Comparison of ENCODE assay signal across 11 mouse cellular contexts in the genomic region with DNA sequence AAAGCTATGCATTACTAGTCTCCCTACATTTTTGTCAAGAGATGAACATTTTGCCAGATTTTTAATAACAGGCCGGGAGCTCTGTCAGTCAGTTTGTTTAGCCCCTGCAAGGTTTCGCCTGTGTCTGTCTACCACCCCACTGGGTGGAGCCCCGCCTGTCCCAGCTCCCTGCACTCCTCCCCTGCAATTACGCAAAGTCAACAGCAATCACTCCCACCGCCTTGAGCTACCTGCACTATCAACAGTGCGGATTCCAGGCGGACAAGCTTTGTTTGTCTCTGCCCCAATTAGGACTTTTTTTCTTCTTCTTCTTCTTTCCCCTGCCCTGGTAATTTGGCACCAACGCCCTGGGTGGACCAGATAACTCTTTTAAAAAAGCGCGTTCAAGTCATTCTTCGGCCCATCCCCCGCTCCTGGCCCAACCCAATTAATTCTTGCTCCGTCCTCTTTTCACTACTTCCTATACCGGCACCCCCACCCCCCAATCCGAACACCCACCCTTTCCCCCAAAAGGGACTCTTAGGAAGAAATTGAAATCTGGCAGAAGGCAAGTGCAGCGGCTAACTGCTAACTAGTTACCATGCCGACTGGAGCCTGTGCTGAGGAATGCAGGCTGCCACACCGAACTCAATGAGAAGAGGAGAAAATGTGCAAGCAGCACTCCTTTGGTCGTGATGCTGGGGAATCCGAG. TPM values are rescaled to one million over a fixed set of nuclear protein-coding genes. Genes with fewer than 3 reads are reported as not detected.
DNase-seq lines count a peak whose midpoint lies in the region; ATAC-seq lines count a peak whose summit lies in the region.
"Had no signal": no experiment of that assay in that cellular context is flagged by ENCODE, and none has a peak within 500 bp of the region (broad histone marks: within the 10 kb centered on the region; RNA-seq: fewer than 3 reads in every experiment).

No protein-coding gene starts in this region.

- H3K4me1 ChIP-seq in forebrain, embryonic 15.5 days: peaks cover 18% of the 10 kb centered on the region
- H3K4me1 ChIP-seq in kidney, embryonic 16.5 days (ENCODE audit: insufficient read depth, low read length): peaks cover 11% of the 10 kb centered on the region
- no peaks in the 10 kb centered on the region for H3K4me1 ChIP-seq in liver, embryonic 13.5 days (replicated peaks)

- no peak for DNase-seq in cerebellum, adult 11 months
- peak; percentile 40 for DNase-seq in brain, embryonic 18.5 days (ENCODE audit: low read depth, low spot score)
- DNase-seq in liver, embryonic 13.5 days: no peak
- peak; percentile 28 for DNase-seq in right cerebral cortex, postnatal 25 days
- no peak for DNase-seq in spleen, postnatal 4 days (ENCODE audit: low spot score in 2 of 2)

- peak overlapping the region; percentile 15; the same call in 1 of the 2 replicates for H3K27ac ChIP-seq in forebrain, embryonic 15.5 days (replicated peaks)
- H3K27ac ChIP-seq in kidney, embryonic 16.5 days (ENCODE audit: low read length): no peak overlapping the region
- H3K27ac ChIP-seq in liver, embryonic 13.5 days: no peak overlapping the region

- H3K4me3 ChIP-seq in forebrain, embryonic 15.5 days: peak overlapping the region; percentile 31
- peak overlapping the region; percentile 20 for H3K4me3 ChIP-seq in kidney, embryonic 16.5 days (ENCODE audit: low read length)
- peak overlapping the region; percentile 34 for H3K4me3 ChIP-seq in liver, embryonic 13.5 days (replicated peaks)

- H3K4me2 ChIP-seq in forebrain, embryonic 15.5 days (replicated peaks): peak overlapping the region; percentile 48
- peak overlapping the region; percentile 42 for H3K4me2 ChIP-seq in kidney, embryonic 16.5 days (replicated peaks; ENCODE audit: low read depth, low read length)
- peak overlapping the region; percentile 40 for H3K4me2 ChIP-seq in liver, embryonic 13.5 days

- H3K27me3 ChIP-seq in forebrain, embryonic 15.5 days: no peaks in the 10 kb centered on the region
- H3K27me3 ChIP-seq in kidney, embryonic 16.5 days (ENCODE audit: insufficient read depth, low read length): peaks cover 71% of the 10 kb centered on the region
- peaks cover 32% of the 10 kb centered on the region for H3K27me3 ChIP-seq in liver, embryonic 13.5 days

- no peaks in the 10 kb centered on the region for H3K9me3 ChIP-seq in forebrain, embryonic 15.5 days
- no peaks in the 10 kb centered on the region for H3K9me3 ChIP-seq in kidney, embryonic 16.5 days (ENCODE audit: low read length)
- H3K9me3 ChIP-seq in liver, embryonic 13.5 days (replicated peaks): no peaks in the 10 kb centered on the region

- H3K9ac ChIP-seq in forebrain, embryonic 15.5 days (replicated peaks): no peak overlapping the region
- H3K9ac ChIP-seq in kidney, embryonic 16.5 days (replicated peaks; ENCODE audit: low read length): no peak overlapping the region
- no peak overlapping the region for H3K9ac ChIP-seq in liver, embryonic 13.5 days

- WGBS in forebrain, embryonic 15.5 days: 0% methylated on average over 20 of the region's 20 CpGs
- 2% methylated on average over 20 of the region's 20 CpGs for WGBS in kidney, embryonic 16.5 days
- WGBS in liver, embryonic 13.5 days (ENCODE audit: insufficient replicate concordance): 5% methylated on average over 20 of the region's 20 CpGs

- no peaks in the 10 kb centered on the region for H3K36me3 ChIP-seq in forebrain, embryonic 15.5 days
- no peaks in the 10 kb centered on the region for H3K36me3 ChIP-seq in kidney, embryonic 16.5 days (ENCODE audit: insufficient read depth, low read length)
- H3K36me3 ChIP-seq in liver, embryonic 13.5 days: no peaks in the 10 kb centered on the region

- 0 out of 2 replicates have a peak, but pooled peaks have one; percentile 36 for ATAC-seq in cerebellum, adult (ENCODE audit: insufficient number of reproducible peaks, low FRiP score, low TSS enrichment)
- peak; percentile 85 for ATAC-seq in forebrain, embryonic 15.5 days (replicated peaks)
- ATAC-seq in kidney, embryonic 16.5 days (ENCODE audit: low FRiP score, low TSS enrichment): no peak
- peak; percentile 60; the same call in 1 of the 2 replicates for ATAC-seq in liver, embryonic 13.5 days (ENCODE audit: low read depth)

RNA-seq across cellular contexts. Expression of gene Otx2, which starts 35.9 kb away (rescaled TPM):
- polyA plus RNA-seq in forebrain, embryonic 15.5 days (2015; fragmentation: Nextera tagmentation; extraction: Ambion mirVana): 10.7 and 18.8 TPM in 2 replicates
- polyA plus RNA-seq in kidney, embryonic 16.5 days (2015; fragmentation: Nextera tagmentation; extraction: Ambion mirVana): not detected in 2 replicates
- not detected in 2 replicates for polyA plus RNA-seq in liver, embryonic 13.5 days (2015; fragmentation: Nextera tagmentation; extraction: Ambion mirVana)
- polyA plus RNA-seq: C2C12; gonadal fat pad, adult 2 months; spleen, adult 2 months had no signal

Comparison
In these comparisons a context has a peak if more than half of its experiments do, and no peak if none do; other contexts are left out.
1. DNase-seq: peak in brain, embryonic 18.5 days (single experiment) and right cerebral cortex, postnatal 25 days (single experiment); none in cerebellum, adult 11 months (single experiment), liver, embryonic 13.5 days (single experiment) and spleen, postnatal 4 days (0 of 2).
2. RNA of gene Otx2, which starts 35.9 kb away (polyA plus RNA-seq): 10.7 to 18.8 TPM in forebrain, embryonic 15.5 days; not detected in kidney, embryonic 16.5 days and not detected in liver, embryonic 13.5 days; every median in the first group is over 10 times any median in the second.
3. Peak in every context shown above with its lines, with median percentiles within 50 percentile points of each other: H3K4me2 ChIP-seq and H3K4me3 ChIP-seq.